In the genomic region with DNA sequence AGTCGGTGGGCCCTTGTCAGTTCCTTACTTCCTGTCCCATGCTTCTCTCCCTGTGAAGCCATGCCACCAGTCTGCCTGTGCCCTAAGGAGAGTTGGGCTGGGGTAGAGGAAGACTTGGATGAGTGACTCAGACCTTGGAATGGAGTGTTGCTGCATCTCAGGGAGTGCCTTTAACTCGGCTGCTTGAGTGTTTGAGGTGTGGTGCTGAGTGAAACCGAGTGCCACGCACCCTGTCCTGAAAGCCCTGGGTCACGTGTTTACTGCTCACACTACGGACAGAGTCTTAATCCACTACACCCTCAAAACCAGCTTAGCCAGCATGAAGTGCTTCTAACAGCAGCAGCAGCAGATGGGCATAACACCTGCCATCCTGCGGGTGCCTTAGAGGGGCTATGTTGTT, we compare ENCODE assay signal across 15 mouse cellular contexts. TPM values are rescaled to one million over a fixed set of nuclear protein-coding genes. Genes with fewer than 3 reads are reported as not detected.
"Had no signal": no experiment of that assay in that cellular context is flagged by ENCODE, and none has a peak within 500 bp of the region (broad histone marks: within the 10 kb centered on the region; RNA-seq: fewer than 3 reads in every experiment).

No protein-coding gene starts in this region.

- H3K4me3 ChIP-seq: limb, embryonic 12.5 days; liver, embryonic 13.5 days; midbrain, embryonic 13.5 days had no signal

- H3K4me1 ChIP-seq: limb, embryonic 12.5 days; liver, embryonic 13.5 days; midbrain, embryonic 13.5 days had no signal

- H3K4me2 ChIP-seq: limb, embryonic 12.5 days; liver, embryonic 13.5 days; midbrain, embryonic 13.5 days had no signal

- H3K36me3 ChIP-seq: limb, embryonic 12.5 days; liver, embryonic 13.5 days; midbrain, embryonic 13.5 days had no signal

- H3K9me3 ChIP-seq: limb, embryonic 12.5 days; liver, embryonic 13.5 days; midbrain, embryonic 13.5 days had no signal

- H3K27ac ChIP-seq: kidney, postnatal 0 days; limb, embryonic 12.5 days; liver, embryonic 13.5 days; midbrain, embryonic 13.5 days had no signal

- DNase-seq: kidney, adult 8-10 months; kidney, postnatal 36 days; layer of hippocampus, adult 9-11 months; liver; liver, embryonic 13.5 days; liver, postnatal 0 days; right cerebral cortex, postnatal 14 days; thymus, adult 18-20 months; thymus, postnatal 14 days had no signal

- H3K27me3 ChIP-seq: limb, embryonic 12.5 days; liver, embryonic 13.5 days; midbrain, embryonic 13.5 days had no signal

- ATAC-seq: inflammation-experienced regulatory T-cells, adult 6 months; liver, postnatal 0 days; midbrain, embryonic 13.5 days had no signal

- H3K9ac ChIP-seq: limb, embryonic 12.5 days; liver, embryonic 13.5 days; liver, postnatal 0 days; midbrain, embryonic 13.5 days had no signal

RNA-seq across cellular contexts. Expression of a gene that starts 30.5 kb away (rescaled TPM):
- polyA plus RNA-seq: inflammation-experienced regulatory T-cells, adult 6 months; kidney, postnatal 0 days; limb, embryonic 12.5 days; liver, embryonic 13.5 days; liver, postnatal 0 days; midbrain, embryonic 13.5 days; midbrain, postnatal 0 days; neural tube, embryonic 14.5 days had no signal
